Mouse (Mus musculus): Measurements from ENCODE around the gene Gm26661. TPM values are rescaled to one million over a fixed set of nuclear protein-coding genes. Genes with fewer than 3 reads are reported as not detected.

Gene Gm26661
- not detected in 2 replicates for polyA plus RNA-seq (2015; fragmentation: Nextera tagmentation; extraction: Ambion mirVana)

DNA sequence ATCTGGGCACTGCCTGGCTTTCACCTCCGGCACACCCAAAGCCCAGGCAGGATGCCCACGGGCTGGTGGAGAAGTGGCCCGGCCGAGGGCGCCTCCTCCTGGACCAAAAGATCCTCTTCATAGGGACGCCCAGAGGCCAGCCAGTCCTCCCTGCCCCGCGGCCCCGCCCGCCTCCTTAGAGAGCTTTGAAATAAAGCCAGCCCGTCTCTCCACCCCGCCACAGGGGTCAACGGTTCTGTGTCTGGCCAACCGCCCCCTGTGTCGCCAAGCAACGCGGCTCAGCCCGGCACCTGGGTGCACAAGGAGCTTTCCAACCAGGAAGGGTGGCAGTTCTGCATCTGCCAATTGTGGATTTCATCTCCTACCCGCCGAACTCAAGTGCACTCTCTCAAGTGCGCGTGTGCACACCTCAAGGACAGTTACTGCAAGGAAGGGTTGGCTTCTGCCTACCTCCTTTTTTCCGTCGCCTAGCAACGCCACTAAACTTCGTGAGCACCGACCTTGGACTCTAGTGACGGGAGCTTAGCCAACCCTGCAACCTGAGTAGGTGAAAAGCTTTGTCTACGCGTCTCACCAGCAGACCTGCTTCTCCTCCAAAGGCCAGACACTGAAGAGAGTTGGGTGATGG, at the start of gene Gm26661:
Gene Gm26661 (plus strand): TSS at position 56 of the 628 bp plus-strand sequence.
- no peaks in the 10 kb centered on the region for H3K36me3 ChIP-seq
- H3K27ac ChIP-seq = no peak within 1 kb of the TSS
- ATAC-seq (replicated peaks; ENCODE audit: low FRiP score) = peak; percentile 95
- WGBS = 1% methylated on average over 30 of the region's 30 CpGs
- H3K4me2 ChIP-seq = peak within 1 kb of the TSS; percentile 81
- H3K9ac ChIP-seq = no peak within 1 kb of the TSS
- H3K4me1 ChIP-seq = peaks cover 12% of the 10 kb centered on the region
- H3K4me3 ChIP-seq (replicated peaks) = peak within 1 kb of the TSS; percentile 44
- H3K27me3 ChIP-seq = peaks cover 6% of the 10 kb centered on the region; the same call in 1 of the 2 replicates
- H3K9me3 ChIP-seq (replicated peaks) = no peaks in the 10 kb centered on the region

- Histone ChIP-seq H3K4me1 (no peaks in the 10 kb centered on the region), H3K27me3 (no peaks in the 10 kb centered on the region), H3K4me2 (peak overlapping the region; percentile 51), H3K9me3 (replicated peaks) (no peaks in the 10 kb centered on the region), H3K4me3 (replicated peaks) (peak overlapping the region; percentile 16), H3K9ac (peak overlapping the region; percentile 21; the same call in 1 of the 2 replicates), H3K36me3 (no peaks in the 10 kb centered on the region), H3K27ac (no peak overlapping the region)
- WGBS = 34% methylated on average over 11 of the region's 11 CpGs
- ATAC-seq (replicated peaks; ENCODE audit: low FRiP score) = peak; percentile 87
Measured at GRCm38 (mm10) chr14:7748944-7749763, 42.2 kb upstream of the Gm26661 start.

- Histone ChIP-seq H3K36me3 (no peaks in the 10 kb centered on the region), H3K4me2 (peak overlapping the region; percentile 51), H3K4me1 (no peaks in the 10 kb centered on the region), H3K9me3 (replicated peaks) (no peaks in the 10 kb centered on the region), H3K9ac (peak overlapping the region; percentile 21; the same call in 1 of the 2 replicates), H3K27me3 (no peaks in the 10 kb centered on the region), H3K27ac (no peak overlapping the region), H3K4me3 (replicated peaks) (peak overlapping the region; percentile 16)
- WGBS = 15% methylated on average over 4 of the region's 4 CpGs
- peak; percentile 87 for ATAC-seq (replicated peaks; ENCODE audit: low FRiP score)
Measured at GRCm38 (mm10) chr14:7749764-7750089, 41.7 kb upstream of the Gm26661 start.

- H3K9me3 ChIP-seq (replicated peaks) = no peaks in the 10 kb centered on the region
- H3K9ac ChIP-seq = no peak overlapping the region
- no peaks in the 10 kb centered on the region for H3K27me3 ChIP-seq
- ATAC-seq (replicated peaks; ENCODE audit: low FRiP score) = peak; percentile 92
- WGBS = 12% methylated on average over 9 of the region's 9 CpGs
- H3K4me2 ChIP-seq = no peak overlapping the region
- H3K27ac ChIP-seq = no peak overlapping the region
- H3K4me1 ChIP-seq = no peaks in the 10 kb centered on the region
- no peaks in the 10 kb centered on the region for H3K36me3 ChIP-seq
- H3K4me3 ChIP-seq (replicated peaks) = no peak overlapping the region
Measured at GRCm38 (mm10) chr14:7765569-7766314, 25.6 kb upstream of the Gm26661 start.

- Histone ChIP-seq H3K27ac (peak overlapping the region; percentile 43; the same call in 1 of the 2 replicates), H3K27me3 (no peaks in the 10 kb centered on the region), H3K36me3 (no peaks in the 10 kb centered on the region), H3K4me3 (replicated peaks) (peak overlapping the region; percentile 50), H3K9me3 (replicated peaks) (no peaks in the 10 kb centered on the region), H3K4me2 (peak overlapping the region; percentile 60), H3K4me1 (no peaks in the 10 kb centered on the region), H3K9ac (peak overlapping the region; percentile 21; the same call in 1 of the 2 replicates)
- 41% methylated on average over 24 of the region's 24 CpGs for WGBS
- peak; percentile 73; the same call in 1 of the 2 replicates for ATAC-seq (replicated peaks; ENCODE audit: low FRiP score)
Measured at GRCm38 (mm10) chr14:7773714-7774389, 17.5 kb upstream of the Gm26661 start.

GRCm38 (mm10) chr14:7786073-7786472, 5.3 kb upstream of the Gm26661 start:
- no peak for ATAC-seq (replicated peaks; ENCODE audit: low FRiP score)
- Histone ChIP-seq H3K4me1 (peaks cover 2% of the 10 kb centered on the region; the same call in 1 of the 2 replicates), H3K9ac (no peak overlapping the region), H3K27me3 (no peaks in the 10 kb centered on the region), H3K36me3 (no peaks in the 10 kb centered on the region), H3K27ac (no peak overlapping the region), H3K4me3 (replicated peaks) (no peak overlapping the region), H3K4me2 (no peak overlapping the region), H3K9me3 (replicated peaks) (no peaks in the 10 kb centered on the region)
- WGBS = 31% methylated on average over 13 of the region's 13 CpGs

GRCm38 (mm10) chr14:7789266-7790030, 1.9 kb upstream of the Gm26661 start:
- H3K9me3 ChIP-seq (replicated peaks) = no peaks in the 10 kb centered on the region

DNA sequence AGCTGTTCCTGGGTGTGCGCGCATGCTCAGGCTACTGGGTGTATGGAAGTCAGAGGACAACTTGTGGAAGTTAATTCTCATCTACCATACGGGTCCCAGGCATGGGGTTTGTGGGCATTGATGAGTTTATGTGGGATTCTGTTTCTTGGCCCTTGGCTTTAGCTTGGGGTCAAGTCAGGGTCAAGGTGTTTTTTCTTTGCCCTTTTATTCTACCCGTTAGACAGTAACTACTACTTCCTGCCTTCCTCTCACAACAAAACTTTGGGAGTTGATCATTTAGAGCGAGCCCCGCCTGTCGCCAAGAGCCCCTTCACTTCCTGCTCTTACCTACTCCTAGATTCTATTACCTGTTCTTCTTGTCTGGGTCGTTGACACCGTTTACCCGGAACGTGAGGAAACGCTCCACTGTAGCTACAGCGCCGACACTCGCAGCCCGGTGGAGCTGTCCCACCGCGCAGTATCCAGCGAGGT, 291 bp upstream of the Gm26661 start:
- Histone ChIP-seq H3K4me3 (replicated peaks) (peak overlapping the region; percentile 44), H3K36me3 (no peaks in the 10 kb centered on the region), H3K9me3 (replicated peaks) (no peaks in the 10 kb centered on the region), H3K9ac (no peak overlapping the region), H3K4me1 (peaks cover 12% of the 10 kb centered on the region), H3K27me3 (peaks cover 6% of the 10 kb centered on the region; the same call in 1 of the 2 replicates), H3K4me2 (peak overlapping the region; percentile 81), H3K27ac (no peak overlapping the region)
- WGBS = 13% methylated on average over 19 of the region's 19 CpGs
- 0 out of 2 replicates have a peak, but pooled peaks have one; percentile 10 for ATAC-seq (replicated peaks; ENCODE audit: low FRiP score)

More at GRCm38 (mm10) chr14:7789266-7790030, 1.9 kb upstream of the Gm26661 start:
- H3K27me3 ChIP-seq = peaks cover 6% of the 10 kb centered on the region; the same call in 1 of the 2 replicates
- H3K4me3 ChIP-seq (replicated peaks) = no peak overlapping the region
- no peak for ATAC-seq (replicated peaks; ENCODE audit: low FRiP score)
- H3K4me1 ChIP-seq = peaks cover 12% of the 10 kb centered on the region
- H3K9ac ChIP-seq = no peak overlapping the region
- H3K27ac ChIP-seq = no peak overlapping the region
- no peaks in the 10 kb centered on the region for H3K36me3 ChIP-seq
- H3K4me2 ChIP-seq = no peak overlapping the region
- WGBS = 82% methylated on average over 7 of the region's 7 CpGs

- no peak overlapping the region for H3K4me2 ChIP-seq
- H3K4me3 ChIP-seq (replicated peaks) = no peak overlapping the region
- no peak for ATAC-seq (replicated peaks; ENCODE audit: low FRiP score)
- peaks cover 6% of the 10 kb centered on the region; the same call in 1 of the 2 replicates for H3K27me3 ChIP-seq
- H3K4me1 ChIP-seq = peaks cover 11% of the 10 kb centered on the region
- no peak overlapping the region for H3K27ac ChIP-seq
- 0 out of 2 replicates have a peak, but pooled peaks cover 4% of the 10 kb centered on the region for H3K9me3 ChIP-seq (replicated peaks)
- H3K36me3 ChIP-seq = no peaks in the 10 kb centered on the region
- H3K9ac ChIP-seq = no peak overlapping the region
- 90% methylated on average over 4 of the region's 4 CpGs for WGBS
Measured at GRCm38 (mm10) chr14:7795961-7796360, 4.6 kb downstream of the Gm26661 start.

DNA sequence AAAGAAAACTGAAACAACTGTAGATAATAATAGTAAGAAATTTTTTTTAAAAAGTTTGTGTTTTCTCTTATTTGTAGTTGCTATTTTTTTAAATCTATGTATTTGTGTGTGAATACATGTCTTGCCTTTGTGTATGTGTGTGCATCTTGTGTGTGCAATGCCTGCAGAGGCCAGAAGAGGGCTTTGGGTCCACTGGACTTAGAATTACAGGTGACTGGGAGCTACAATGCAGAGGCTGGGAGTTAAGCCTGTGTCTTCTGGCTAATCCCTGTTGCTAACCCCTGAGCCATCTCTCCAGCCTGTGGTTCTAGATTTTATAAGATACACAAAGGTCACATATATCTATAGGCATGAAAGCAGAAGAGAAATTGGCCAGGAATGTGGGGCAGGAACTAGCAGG, 9.2 kb downstream of the Gm26661 start:
- Histone ChIP-seq H3K27ac (no peak overlapping the region), H3K36me3 (no peaks in the 10 kb centered on the region), H3K27me3 (no peaks in the 10 kb centered on the region), H3K9me3 (replicated peaks) (0 out of 2 replicates have a peak, but pooled peaks cover 5% of the 10 kb centered on the region), H3K9ac (no peak overlapping the region), H3K4me1 (no peaks in the 10 kb centered on the region), H3K4me3 (replicated peaks) (no peak overlapping the region), H3K4me2 (no peak overlapping the region)
- ATAC-seq (replicated peaks; ENCODE audit: low FRiP score) = no peak
